Mouse (Mus musculus) layer of hippocampus, adult 2 months (tissue): ENCODE measurements around the gene Igsf11. TPM values are rescaled to one million over a fixed set of nuclear protein-coding genes. Genes with fewer than 3 reads are reported as not detected.

ENCODE experiments used
- DNase-seq, 2 experiments: peaks; one replicate each; pipeline ENCODE4 v3.0.0; 2022; ENCODE audit warnings: low spot score in 2 of 2
- H3K27ac ChIP-seq: fragments of 200-600 bp; 2 replicates; pipeline ENCODE4 v1.8.1; 2022
- H3K4me3 ChIP-seq: fragments of 200-600 bp; 2 replicates; pipeline ENCODE4 v1.8.1; 2022; ENCODE audit warnings: mild to moderate bottlenecking
- CTCF ChIP-seq: fragments of 200-600 bp; conservative IDR thresholded peaks from 2 replicates; pipeline ENCODE4 v1.8.1; 2022; ENCODE audit warnings: antibody characterized with exemption, mild to moderate bottlenecking, moderate library complexity
- long read RNA-seq, 2 experiments: library from polyadenylated mRNA; stranded (forward); transcript quantifications; one replicate each; pipeline ENCODE4 v2.0.0; 2021; ENCODE audit warnings: borderline mapping rate in 2 of 2
- total RNA-seq, 2 experiments: library from RNA; stranded (reverse); gene quantifications; 2 replicates each; pipeline ENCODE4 v1.2.3; 2021

The Igsf11 gene
- total RNA-seq = 10 to 100 TPM; 44.7 to 50.7 TPM
- long read RNA-seq, experiment 1, transcript Igsf11-201 (7 exons, 3,443 nt) = major isoform, 21 of 28 reads
- long read RNA-seq, experiment 1, partial matches to known transcripts = 2 of 28 reads
- long read RNA-seq, experiment 1, other reads (novel, unspliced or antisense) = 4 of 28 reads
- long read RNA-seq, experiment 2, transcript Igsf11-201 (7 exons, 3,443 nt) = major isoform, 30 of 40 reads
- long read RNA-seq, experiment 2, partial matches to known transcripts = 1 of 40 reads
- long read RNA-seq, experiment 2, other reads (novel, unspliced or antisense) = 7 of 40 reads

GRCm38 (mm10) chr16:38892371-38892770 is at the start of gene Igsf11:
Igsf11 (plus strand) TSS chr16:38892671.
- TF ChIP-seq CTCF = no peak
- Histone ChIP-seq H3K4me3 (no peak within 1 kb of the TSS), H3K27ac (no peak within 1 kb of the TSS)
- no peak for DNase-seq

- Histone ChIP-seq H3K4me3 (no peak overlapping the region), H3K27ac (peak overlapping the region; percentile 2; the same call in 1 of the 2 replicates)
- TF ChIP-seq CTCF = peak; percentile 88
- DNase-seq = peak in 1 of 2 experiments; percentile 12
Observed at GRCm38 (mm10) chr16:38858120-38858749, 34.2 kb upstream of the Igsf11 start.

- no peak overlapping the region for H3K4me3 ChIP-seq
- no peak overlapping the region for H3K27ac ChIP-seq
- TF ChIP-seq CTCF = no peak
- DNase-seq = no peak
Observed at GRCm38 (mm10) chr16:38860548-38860947, 31.9 kb upstream of the Igsf11 start.

DNA sequence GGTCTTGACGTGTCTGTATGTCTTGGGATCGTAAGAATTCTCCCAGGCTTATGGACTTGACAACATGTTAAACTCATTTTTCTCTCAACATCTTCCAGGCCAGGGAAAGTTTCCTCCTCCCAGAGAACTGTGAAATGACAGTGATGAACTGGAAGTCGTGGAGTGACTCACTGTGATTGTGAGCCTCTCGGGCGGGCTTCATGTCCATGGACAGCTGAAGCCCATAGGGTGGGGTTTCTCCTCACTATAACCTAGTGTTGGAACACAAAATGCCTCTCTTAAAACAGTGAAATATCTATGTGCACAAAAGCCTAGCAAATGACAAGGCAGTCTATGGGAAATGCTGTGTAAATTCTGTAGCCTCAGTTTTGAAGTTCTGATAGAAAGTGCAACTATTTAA is 28.1 kb upstream of the Igsf11 start:
- no peak for TF ChIP-seq CTCF

DNA sequence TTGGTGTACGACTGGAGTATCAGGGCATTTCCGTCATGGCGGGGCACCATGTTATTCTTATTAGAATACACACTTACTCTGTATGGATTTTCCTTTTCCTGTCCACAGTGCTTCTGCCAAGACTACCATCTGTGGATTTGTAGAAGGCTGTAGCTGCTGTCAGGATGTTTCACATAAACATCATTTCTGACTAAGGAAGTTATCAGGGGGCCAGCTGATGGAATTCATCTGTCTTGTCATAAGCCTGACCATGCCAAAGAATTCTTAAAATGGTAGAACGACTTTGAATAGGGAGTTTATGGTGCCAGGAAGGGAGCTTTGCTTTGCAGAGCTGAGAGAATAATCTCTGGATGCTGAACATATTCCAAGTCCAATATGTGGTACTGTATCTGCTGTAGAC is 19.2 kb upstream of the Igsf11 start:
- Histone ChIP-seq H3K4me3 (no peak overlapping the region), H3K27ac (no peak overlapping the region)
- TF ChIP-seq CTCF = no peak
- peak in 1 of 2 experiments; percentile 25 for DNase-seq

More for the DNA sequence above, 28.1 kb upstream of the Igsf11 start:
- H3K27ac ChIP-seq = no peak overlapping the region
- no peak overlapping the region for H3K4me3 ChIP-seq
- no peak for DNase-seq

DNA sequence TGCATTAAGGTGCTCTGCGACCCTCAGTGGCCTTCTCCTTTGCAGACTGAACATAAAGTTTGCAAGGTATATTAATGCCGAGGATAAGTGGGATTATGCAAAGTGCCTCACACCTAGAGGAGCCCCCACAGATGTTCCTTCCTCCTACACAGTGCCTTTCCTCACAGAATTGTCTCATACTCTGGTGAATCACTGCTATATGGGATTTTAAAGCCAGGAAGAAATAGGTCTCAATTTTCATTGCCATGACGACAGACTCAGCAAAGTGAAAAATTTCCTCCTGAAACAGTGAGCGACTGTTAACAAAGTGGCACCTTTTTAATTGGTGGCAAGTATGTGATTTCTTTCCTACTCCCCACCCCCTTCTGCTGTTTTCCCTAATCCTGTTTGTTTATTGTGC is 18.0 kb upstream of the Igsf11 start:
- peak; percentile 23 to 56 for DNase-seq
- no peak for TF ChIP-seq CTCF
- peak overlapping the region; percentile 8; the same call in 1 of the 2 replicates for H3K27ac ChIP-seq

GRCm38 (mm10) chr16:38898816-38899425 is 6.5 kb downstream of the Igsf11 start:
- H3K4me3 ChIP-seq = no peak overlapping the region
- TF ChIP-seq CTCF = no peak
- no peak for DNase-seq
- H3K27ac ChIP-seq = no peak overlapping the region

More for the DNA sequence above, 18.0 kb upstream of the Igsf11 start:
- no peak overlapping the region for H3K4me3 ChIP-seq

DNA sequence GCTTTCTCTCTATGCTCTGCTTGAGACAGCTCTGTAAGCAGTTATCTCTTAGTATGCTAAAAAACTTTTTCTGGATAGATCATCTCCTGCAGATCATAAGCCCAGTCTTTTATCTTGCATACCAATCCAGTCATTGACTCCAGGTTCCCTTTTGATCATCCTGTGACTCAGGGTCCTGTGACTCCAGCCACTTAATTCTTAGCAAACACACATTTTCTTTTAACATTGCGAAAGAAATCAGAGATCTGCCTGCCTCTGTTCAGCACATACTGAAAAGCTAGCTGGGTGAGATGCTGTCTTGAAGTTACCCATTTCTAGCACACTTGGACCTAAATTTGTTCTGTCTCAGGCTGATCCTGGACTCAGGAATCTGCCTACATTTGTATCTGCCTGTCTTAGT is 7.6 kb downstream of the Igsf11 start:
- H3K27ac ChIP-seq = no peak overlapping the region

DNA sequence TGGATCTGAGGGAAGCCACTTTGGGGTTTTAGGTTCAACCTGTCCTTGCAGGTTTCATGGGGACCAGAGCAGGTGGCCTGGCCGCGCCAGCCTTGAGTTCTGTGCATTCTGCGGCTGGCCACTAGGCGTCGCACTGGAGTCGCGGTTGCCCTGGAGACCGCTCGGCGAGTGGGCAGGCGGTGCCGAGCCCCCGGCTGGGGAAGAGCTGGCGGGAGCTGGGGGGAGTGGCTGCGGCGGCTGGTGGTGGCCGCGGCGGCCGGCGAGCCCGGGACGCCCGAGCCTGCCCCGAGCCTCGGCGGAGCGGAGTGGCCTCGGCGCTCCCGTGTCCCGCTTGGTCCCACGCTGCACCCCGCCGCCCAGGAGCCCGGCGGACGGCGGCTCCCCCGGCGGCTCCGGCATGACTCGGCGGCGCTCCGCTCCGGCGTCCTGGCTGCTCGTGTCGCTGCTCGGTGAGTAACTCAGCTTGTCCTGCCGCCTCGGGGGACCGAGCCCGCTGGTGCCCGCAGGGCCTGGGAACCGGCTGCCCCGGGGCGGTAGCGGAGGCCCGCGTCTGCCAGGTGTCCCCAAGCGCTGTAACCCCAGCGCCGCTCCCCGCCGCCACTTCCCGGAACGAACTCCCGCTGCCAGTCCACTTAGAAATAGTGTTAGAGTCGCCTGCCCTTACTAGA is 9.8 kb downstream of the Igsf11 start:
- peak overlapping the region; percentile 97 for H3K27ac ChIP-seq
- TF ChIP-seq CTCF = peak; percentile 92

More for the DNA sequence above, 7.6 kb downstream of the Igsf11 start:
- DNase-seq = no peak
- no peak overlapping the region for H3K4me3 ChIP-seq
- no peak for TF ChIP-seq CTCF

GRCm38 (mm10) chr16:38903020-38903419 is 10.5 kb downstream of the Igsf11 start:
- H3K4me3 ChIP-seq = peak overlapping the region; percentile 93
- TF ChIP-seq CTCF = no peak
- no peak for DNase-seq
- peak overlapping the region; percentile 97 for H3K27ac ChIP-seq

More for the DNA sequence above, 9.8 kb downstream of the Igsf11 start:
- peak; percentile 86 to 95 for DNase-seq
- peak overlapping the region; percentile 93 for H3K4me3 ChIP-seq

DNA sequence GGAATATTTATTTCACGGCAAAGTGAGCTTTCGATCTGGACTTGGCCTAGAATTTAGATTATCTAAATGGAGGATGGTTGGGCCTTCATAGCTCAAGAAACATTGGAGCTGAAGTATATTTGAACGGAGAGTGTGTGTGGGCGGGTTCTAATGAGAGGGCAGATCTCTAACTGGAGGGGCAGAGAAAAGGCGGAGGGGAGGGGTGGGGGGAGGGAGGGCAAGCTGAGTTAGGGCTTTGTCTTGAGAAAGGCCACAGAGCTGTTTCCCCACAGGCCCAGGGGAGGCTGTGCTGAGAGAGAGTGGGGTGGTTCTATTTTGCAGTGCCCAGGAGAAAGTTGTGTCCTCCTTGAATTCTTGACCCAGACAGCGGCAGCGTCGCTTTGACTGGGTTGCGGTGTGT is 11.7 kb downstream of the Igsf11 start:
- TF ChIP-seq CTCF = no peak
- DNase-seq = no peak
- H3K27ac ChIP-seq = peak overlapping the region; percentile 97
- peak overlapping the region; percentile 93 for H3K4me3 ChIP-seq

DNA sequence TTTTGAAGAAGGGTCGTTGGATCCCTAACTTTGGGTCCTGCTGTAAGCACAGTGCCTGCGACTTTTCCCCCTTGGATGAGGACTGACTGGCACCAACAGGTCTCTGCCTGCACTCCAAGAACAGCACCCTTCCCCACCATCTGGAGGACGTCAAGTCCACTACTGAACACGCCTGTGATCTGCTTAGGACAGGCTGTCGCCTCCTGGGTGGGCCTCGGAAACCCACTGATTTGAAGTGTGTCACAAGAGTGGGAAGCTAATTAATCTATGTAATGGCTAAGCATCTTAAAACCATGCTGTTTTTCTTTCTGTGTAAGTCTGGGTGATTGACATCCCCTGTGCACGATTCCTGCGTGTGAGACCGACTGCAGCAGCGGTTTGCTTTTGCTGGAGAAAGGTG is 13.4 kb downstream of the Igsf11 start:
- no peak for TF ChIP-seq CTCF
- no peak overlapping the region for H3K4me3 ChIP-seq
- DNase-seq = no peak
- peak overlapping the region; percentile 25; the same call in 1 of the 2 replicates for H3K27ac ChIP-seq

- no peak overlapping the region for H3K4me3 ChIP-seq
- no peak for DNase-seq
- no peak for TF ChIP-seq CTCF
Observed at GRCm38 (mm10) chr16:38908304-38908703, 15.8 kb downstream of the Igsf11 start.

More at GRCm38 (mm10) chr16:38908304-38908703, 15.8 kb downstream of the Igsf11 start:
- peak overlapping the region; percentile 72; the same call in 1 of the 2 replicates for H3K27ac ChIP-seq
